Mouse (Mus musculus) kidney, adult 8-10 months (tissue): Measurements from ENCODE around the gene Olfr322.
"Not testable (repeated sequence)": the region's sequence is repeated elsewhere in the genome, so short reads cannot be mapped to it uniquely, and the experiment has no call there.

Experiments
- DNase-seq, 2 experiments: peaks; one replicate each; pipeline ENCODE4 v3.0.0; 2022

Olfr322 gene

DNA sequence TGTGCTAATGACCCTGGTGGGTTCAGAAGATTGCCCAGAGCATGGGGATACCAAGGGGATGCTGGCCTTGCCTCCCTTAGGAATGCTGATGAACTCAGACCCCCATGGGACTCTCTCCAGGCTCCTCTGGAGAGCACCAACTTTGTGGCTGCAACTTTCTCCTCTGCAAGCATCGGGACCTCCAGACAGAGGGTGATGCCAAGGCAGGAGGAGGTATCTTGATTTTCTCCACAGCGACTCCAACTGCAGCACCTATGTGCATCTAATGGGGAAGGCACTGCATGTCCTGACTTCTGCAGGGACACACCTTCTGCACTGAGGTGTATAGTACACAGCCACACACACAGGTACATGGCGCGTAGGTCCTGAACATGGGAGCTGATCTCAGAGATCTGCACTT is at the start of gene Olfr322:
TSS of gene Olfr322 (plus strand) at position 187 of the 400 bp plus-strand sequence.
- no peak for DNase-seq

DNA sequence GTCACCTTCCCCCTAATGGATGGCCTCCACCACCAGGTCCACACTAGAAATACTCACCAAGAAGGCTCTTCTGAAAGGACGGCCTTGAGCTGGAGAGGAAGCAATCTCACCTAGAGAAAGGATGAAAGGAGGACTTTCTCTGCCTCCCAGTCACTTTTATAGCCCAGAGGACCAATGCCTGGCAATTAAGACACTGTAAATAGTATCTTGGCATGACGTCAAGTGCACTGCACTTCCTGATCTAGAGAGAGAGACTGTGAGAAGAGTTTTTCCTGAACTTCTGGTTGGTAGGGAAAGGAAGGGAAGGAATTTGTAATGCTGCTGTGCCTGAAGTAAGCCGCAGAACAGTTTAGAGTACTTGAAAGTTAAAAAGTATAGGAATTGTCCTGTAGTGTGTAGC is 45.2 kb upstream of the Olfr322 start:
- DNase-seq = no peak

DNA sequence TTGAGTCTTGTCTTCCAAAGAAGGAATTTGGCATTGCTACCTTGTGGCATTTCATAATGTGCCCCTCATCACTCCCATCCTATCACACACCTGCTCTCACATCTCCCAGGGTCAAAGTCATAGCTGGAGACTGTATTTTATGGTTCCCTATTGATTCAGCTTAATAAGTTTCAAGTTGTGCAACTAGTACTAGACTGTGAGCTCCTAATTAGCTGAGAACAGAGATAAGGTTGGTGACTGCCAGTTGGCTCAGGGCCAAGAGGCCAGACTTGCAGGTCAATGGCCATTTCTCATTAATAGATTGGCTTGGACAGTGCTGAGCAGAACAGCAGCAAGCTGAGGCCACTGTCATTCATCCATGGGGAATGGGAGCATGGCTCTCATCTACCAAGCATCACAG is 44.1 kb upstream of the Olfr322 start:
- peak; percentile 5 to 31 for DNase-seq

DNA sequence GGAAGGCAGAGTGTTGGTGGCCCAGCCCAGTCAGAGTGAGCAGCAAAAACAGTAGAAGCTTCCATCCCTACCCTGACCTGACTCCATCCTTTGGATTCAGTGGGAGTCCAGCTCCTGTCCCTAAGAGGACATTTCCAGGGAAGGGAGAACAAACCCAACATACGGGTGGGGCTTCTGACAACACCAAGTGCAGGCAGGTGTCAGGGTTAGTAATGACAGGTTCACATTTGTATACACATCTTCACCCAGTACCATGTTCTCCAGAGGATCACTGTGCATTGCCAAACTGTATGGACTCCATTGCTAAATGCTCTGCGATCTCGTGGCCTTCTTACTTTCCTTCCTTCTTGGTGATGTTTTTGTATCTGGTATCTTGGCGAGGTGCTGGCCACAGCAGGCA is 42.6 kb upstream of the Olfr322 start, which contains the start of gene 2210407C18Rik:
TSS of gene 2210407C18Rik (minus strand) at position 101 of the 400 bp plus-strand sequence.
- no peak for DNase-seq

DNA sequence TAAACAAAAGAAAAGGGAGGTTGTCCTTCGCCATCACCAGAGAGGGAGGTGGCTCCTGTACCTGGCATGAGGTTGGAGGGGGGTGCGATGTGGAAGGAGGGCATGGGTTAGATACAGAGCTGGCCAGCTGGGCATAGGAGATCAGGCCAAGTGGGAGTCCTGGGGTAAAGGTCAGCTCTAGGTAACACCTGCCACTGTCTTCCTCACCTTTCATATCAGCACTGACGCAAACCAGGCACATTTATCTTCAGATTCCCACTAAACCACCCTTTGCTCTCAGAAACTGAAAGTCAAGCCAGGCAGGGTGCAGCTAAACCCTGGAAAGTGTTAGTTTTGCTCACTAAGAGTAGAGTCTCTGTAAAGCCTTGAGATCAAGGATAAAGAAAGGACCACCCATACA is 40.2 kb upstream of the Olfr322 start:
- no peak for DNase-seq

DNA sequence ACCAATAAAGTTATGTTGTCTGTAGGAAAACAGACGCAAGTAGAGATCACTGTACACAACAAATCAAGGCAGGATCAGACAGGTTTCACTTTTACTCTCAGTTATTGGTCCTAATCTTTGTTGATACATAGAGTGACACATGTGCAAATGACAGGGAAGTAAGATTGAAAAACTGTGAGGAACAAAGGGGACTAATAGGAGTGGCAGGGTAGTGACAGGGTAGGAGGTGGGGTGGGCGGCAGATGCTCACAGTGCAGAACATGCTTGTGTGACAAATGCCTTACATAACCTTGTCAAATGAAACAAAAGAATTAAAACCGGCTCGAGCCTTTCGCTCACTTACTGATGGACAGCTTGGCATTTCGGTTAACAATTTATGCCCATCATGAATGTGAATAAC is 39.8 kb upstream of the Olfr322 start:
- no peak for DNase-seq

DNA sequence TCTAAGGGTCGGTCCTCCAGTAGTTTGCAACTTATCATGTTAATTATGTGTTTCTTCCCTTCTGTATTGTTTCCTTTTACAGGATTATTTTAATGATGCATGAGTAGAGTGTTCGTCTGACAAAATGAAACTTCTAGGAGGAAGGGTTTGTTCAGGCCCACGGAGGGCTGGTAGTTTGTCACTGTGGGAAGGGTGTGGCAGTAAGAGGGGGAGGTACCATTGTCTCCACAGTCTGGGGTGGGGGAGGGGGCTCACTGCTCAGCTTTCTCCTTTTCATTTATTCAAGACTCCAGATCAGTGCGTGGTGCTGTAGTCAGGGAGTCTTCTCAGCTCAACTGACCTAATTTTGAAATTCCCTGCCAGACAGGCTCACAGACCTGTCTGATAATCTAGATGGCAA is 32.4 kb upstream of the Olfr322 start:
- no peak for DNase-seq

DNA sequence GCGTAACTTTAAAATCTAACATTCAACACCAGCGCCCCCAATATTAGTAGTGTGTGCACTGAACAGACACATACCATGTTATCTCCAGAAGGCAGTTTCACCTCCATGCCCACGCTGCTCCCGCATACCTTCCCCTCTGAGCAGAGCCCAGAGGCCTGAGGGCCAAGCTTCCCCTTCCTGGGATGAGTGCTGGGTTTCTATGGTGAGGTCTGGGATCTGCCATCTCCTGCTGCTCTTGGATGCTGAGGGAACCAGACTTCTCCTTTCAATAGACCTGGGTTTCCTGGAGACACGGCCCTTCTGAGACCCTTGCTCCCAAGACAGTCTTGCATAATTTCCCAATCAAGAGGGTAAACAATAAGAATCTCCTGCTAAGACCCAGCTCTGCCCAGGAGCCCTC is 28.2 kb upstream of the Olfr322 start, which contains the start of gene Olfr323:
TSS of gene Olfr323 (minus strand) at position 101 of the 400 bp plus-strand sequence.
- DNase-seq = no peak

DNA sequence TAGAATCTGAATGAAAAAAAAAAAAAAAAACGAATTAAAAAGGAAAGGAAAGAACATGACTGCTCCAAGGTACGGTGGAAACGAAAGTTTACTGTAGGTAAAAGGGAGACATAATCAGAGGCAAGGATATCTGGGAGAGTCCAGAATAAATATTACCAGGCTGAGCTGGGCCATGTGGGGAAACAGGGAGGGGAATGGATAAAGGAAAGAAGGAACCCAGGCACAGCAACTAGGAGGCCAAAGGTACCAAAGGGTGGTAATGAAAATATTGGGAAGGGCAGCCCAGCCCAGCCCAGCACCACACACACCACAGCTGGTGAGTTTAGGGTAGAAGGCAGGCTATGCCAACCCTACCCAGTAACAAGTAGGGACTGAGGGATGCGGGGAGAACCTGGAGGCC is 23.7 kb upstream of the Olfr322 start:
- no peak for DNase-seq

DNA sequence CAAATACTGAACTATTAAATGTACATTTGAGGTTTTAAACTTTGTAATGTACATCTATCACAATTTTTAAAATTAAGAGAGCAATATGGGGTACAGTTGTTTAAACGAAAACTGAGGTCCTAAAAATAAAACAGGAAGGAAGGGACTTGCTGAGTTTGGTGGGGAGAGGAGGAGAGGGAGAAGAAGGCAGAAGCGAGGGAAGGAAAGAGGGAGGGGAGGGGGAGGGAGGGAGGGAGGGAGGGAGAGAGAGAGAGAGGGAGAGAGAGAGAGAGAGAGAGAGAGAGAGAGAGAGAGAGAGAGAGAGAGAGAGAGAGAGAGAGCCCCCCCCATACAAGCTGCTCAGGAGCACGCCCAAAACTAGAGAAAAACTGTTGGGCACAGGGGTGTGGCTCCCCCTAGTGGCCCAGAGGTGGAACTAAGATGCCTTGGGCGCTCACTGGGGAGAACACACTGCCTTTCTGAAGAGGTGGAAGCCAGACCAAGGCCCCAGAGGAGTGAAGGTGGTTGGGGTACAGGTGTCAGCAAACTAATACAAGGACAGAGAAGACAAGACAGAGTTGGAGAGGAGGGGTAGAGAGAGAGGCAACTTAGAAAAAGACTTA is 22.1 kb upstream of the Olfr322 start:
- peak in 1 of 2 experiments; percentile 37 for DNase-seq

DNA sequence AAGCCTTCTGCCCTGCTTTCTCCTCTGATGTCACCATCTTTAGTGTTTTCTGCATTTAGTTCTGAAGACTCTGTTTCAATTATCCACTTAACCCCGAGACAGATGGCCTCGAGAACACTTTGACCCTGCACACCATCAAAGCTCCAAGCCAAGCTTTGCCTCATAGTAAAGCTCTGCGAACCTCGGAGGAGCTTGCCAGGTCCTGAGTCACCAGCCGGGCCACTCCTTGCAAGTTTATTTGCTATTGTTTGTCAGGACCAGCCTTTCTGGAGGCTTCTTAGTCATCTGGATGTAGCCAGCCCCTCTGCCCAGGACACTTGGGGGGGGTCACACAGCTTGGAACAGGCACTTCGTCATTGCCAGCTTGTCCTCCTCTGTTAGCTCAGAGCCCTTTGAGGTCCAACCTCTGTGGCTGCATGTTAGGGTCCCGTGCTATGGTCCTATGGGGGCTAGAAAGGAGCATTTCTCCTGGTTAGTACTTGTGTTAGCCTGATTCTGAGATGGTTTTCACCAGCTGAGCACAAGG is 20.3 kb upstream of the Olfr322 start:
- DNase-seq = no peak

DNA sequence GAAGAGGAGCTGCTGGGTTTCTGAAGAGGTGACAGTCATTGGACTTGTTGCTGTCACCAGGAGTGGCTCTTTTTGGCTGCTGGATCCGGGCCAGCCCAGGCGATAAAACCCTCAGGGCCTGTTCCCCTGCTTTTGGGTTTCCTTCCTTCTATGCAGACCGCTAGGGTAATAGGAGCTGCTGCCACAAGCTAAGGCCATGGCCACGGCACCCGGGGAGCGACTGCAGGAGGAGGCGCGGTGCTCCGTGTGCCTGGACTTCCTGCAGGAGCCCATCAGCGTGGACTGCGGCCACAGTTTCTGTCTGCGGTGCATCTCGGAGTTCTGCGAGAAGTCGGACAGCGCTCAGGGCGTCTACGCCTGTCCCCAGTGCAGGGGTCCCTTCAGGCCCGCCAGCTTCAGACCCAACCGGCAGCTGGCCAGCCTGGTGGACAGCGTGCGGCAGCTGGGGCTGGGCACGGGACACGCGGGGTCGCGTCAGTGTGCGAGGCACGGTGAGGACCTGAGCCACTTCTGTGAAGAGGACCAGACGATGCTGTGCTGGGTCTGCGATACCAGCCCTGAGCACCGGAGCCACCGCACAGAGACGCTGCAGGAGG is 18.2 kb upstream of the Olfr322 start, which contains the start of gene Trim58:
TSS of gene Trim58 (plus strand) at position 194 of the 596 bp plus-strand sequence.
- DNase-seq = no peak

DNA sequence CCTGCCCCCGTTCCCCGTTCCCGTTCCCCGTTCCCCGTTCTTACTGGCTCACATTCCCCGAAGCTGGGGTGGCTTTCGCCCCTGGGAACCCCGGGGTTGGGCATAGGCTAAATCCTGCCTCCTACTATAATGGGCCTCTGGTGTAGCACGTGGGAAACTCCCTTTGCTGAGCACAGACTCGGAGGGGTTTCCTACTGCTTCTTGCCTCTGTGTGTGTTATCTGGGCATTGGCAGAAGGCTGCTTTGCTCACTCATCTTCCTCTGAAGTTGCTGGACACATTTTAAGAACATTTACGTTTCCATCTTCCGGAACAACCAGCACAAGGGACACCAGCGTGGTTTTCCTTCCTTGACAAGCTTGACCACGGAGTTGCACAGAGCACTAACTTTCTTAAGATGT is 17.5 kb upstream of the Olfr322 start:
- no peak for DNase-seq

DNA sequence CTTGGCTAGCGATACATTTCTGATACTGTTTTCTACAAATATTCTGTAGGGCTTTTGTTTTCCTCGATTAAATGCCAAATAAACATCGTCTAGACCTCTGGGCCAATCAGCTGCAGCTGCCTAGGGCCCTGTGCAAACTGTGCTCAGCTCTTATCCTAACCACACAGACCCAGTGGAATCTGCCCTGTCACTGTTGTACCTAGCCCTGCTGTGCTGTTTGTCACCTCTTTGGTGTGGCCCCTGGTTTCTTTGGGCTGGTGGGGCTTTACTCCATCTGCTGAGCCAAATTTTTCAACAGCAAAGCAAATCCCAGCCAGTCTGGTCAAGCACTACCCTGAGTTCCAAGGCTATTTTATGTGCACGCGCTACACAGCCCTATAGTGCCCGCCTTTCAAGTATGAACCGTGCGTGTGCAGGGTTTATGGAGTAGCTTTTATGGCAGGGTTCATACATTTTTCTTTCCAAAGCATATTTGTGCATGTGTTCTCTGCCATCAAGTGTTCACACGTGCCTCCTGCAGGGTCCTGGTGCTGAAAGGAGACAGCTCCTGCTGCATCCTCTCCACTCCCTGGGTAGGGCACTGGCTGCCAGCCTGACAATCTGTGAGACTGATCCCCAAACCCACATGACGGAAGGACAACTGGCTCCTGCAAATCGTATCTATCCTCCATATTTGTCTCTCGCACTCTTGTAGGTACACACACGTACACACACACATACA is 16.8 kb upstream of the Olfr322 start:
- no peak for DNase-seq

DNA sequence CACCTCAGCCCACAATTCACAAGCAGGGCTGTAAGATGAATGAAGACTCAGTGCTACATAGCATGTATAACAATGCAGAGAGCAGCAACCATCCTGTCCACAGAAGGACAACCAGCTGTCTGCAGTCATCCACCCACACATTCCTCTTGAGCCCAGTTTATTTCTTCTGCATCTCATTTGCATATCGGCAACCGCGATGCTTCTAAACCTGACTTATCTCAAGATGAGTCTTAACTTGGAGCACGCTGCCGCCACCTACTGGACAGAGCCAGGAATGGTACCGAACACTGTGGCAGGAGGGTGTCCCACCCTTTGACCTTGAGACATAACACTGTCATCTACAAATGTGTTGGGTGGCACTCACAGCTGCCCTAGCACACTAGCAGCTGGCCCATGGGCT is 15.2 kb upstream of the Olfr322 start:
- peak in 1 of 2 experiments; percentile 5 for DNase-seq

DNA sequence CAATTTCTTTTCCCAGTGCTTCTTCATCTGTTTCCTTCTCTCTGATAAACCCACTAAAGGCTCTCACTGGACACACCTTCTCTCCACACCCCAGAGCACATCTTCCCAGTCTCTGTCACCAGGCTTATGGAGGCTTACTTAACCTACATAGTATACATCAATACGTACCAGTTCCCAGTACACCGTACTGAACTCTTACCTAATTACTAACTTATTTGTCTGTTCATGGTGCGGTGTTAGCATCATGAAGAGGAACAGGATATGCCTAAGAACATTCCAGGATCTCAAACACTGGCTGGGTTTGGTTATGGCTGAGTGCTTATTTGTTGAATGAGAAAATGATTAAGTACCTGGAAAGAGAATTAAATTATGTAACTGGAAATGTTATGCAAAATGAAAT is 3.4 kb upstream of the Olfr322 start:
- DNase-seq = no peak

DNA sequence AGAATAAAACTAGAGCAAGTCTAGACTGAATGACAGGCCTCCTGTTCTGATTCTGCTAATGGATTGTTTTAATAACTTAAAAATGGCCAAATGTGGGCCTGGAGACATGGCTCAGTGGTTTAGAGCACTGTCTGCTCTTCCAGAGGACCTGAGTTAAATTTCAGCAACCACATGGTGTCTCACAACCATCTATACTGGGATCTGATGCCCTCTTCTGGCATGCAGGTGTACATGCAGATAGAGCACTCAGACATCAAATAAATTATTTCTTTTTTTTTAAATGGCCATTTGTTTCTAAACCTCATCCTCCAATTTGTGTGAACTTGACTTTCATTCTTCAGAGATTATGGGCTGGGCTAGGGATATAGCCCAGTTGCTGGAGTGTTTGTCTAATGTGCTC is 10.7 kb downstream of the Olfr322 start:
- DNase-seq = no peak

DNA sequence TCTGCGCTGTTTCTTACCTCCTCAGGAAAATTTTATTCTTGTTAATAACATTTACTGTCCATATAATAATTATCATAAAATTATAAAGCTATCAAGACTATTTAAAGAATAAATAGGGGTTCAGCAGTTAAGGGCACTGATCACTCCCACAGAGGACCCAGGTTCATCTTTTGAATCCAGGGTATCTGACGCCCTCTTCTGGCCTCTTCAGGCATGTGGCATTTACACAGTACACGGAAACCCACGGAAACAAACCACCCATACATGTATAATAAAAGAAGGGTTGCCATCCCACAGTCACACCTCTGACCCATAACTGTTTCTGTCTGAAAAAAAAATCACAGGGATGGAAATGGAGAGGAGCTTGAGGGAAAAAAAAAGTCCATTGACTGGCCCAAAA is 13.2 kb downstream of the Olfr322 start:
- no peak for DNase-seq

DNA sequence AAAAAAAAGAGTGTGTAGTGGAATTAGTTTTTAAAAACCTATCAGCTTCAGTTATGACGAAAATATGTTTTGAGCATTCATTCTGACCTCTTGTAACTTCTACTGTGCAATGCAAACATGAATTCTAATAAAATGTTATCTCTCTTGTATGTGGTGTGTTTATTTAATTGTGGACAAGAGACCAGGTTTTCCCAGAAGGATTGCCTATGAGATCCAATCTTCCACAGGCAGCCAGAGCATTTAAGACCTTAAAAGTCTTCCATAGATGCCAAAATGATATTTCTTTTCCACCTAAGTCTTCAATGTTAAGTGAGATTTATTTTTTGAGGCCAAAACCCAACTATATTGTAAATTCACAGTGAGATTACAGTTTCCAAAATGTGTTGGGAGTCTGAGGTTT is 22.2 kb downstream of the Olfr322 start, which contains the start of gene Olfr320:
TSS of gene Olfr320 (plus strand) at position 301 of the 400 bp plus-strand sequence.
- no peak for DNase-seq

DNA sequence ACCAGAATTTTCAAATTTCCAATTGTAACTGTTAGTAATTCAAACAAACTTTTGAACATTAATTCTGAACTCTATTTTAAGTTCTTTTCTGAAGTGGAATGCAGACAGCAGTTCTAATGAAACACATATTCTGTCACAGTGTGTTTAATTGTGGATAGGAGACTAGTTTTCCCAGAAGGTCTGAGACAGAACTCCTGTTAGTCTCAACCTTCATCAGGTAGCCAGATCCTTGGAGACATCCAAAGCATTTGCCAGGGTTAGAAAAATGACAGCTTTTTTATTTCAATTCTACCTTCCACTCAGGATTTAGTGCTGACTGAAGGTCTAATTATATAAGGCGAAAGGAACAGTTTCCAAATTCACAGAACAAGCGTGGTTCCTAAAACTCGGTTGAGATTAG is 40.3 kb downstream of the Olfr322 start, which contains the start of gene Olfr319:
TSS of gene Olfr319 (plus strand) at position 301 of the 400 bp plus-strand sequence.
- no peak for DNase-seq

DNA sequence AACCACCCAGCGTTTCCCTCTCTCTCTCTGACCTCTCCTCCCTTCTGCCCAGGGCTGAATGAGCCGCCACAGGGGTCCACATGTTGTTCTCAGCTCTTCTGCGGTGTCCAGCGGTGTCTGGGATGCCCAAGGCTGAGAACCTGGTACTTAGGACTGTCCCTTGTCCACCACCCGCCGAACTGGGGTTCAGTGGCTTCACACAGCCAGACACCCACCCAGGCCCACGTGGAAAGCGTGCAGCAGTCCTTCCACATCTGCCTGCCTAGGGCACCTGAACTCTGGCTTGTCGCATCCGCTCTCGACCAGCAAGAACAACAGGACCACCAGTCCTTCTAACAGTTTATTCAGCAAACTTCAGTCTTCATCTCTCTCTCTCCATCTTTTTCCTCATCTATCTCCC is 50.5 kb downstream of the Olfr322 start:
- no peak for DNase-seq

DNA sequence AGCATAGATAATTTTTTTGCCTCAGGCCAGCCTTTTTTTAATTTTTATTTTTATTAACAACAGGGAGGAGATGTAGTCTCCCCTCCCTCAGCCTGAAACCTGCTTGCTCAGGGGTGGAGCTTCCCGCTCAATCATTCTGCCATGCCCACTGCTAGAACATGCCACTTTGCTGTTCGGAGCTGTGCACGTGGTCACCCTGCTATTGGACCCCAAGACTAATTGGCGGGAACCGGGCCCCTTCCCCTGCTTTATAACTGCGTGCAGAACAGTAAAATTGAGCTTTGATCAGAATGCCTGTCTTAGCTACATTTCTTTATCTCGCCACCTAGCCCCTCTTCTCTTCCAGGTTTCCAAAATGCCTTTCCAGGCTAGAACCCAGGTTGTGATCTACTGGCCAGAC is 59.1 kb downstream of the Olfr322 start:
- DNase-seq = not testable (repeated sequence)
